Mouse (Mus musculus) thymus, adult 18-20 months (tissue): Measurements from ENCODE around the gene 4931414P19Rik.
A peak's percentile ranks its signal among the peaks of the same experiment; 100 is the strongest.

ENCODE experiments used
- DNase-seq, 2 experiments: peaks; one replicate each; pipeline ENCODE4 v3.0.0; 2022; ENCODE audit warnings: mixed read lengths in 2 of 2

Gene 4931414P19Rik

GRCm38 (mm10) chr14:54579638-54580037 is 26.2 kb downstream of the 4931414P19Rik start:
- DNase-seq = no peak

- no peak for DNase-seq
Observed at GRCm38 (mm10) chr14:54578063-54578462, 27.7 kb downstream of the 4931414P19Rik start.

DNA sequence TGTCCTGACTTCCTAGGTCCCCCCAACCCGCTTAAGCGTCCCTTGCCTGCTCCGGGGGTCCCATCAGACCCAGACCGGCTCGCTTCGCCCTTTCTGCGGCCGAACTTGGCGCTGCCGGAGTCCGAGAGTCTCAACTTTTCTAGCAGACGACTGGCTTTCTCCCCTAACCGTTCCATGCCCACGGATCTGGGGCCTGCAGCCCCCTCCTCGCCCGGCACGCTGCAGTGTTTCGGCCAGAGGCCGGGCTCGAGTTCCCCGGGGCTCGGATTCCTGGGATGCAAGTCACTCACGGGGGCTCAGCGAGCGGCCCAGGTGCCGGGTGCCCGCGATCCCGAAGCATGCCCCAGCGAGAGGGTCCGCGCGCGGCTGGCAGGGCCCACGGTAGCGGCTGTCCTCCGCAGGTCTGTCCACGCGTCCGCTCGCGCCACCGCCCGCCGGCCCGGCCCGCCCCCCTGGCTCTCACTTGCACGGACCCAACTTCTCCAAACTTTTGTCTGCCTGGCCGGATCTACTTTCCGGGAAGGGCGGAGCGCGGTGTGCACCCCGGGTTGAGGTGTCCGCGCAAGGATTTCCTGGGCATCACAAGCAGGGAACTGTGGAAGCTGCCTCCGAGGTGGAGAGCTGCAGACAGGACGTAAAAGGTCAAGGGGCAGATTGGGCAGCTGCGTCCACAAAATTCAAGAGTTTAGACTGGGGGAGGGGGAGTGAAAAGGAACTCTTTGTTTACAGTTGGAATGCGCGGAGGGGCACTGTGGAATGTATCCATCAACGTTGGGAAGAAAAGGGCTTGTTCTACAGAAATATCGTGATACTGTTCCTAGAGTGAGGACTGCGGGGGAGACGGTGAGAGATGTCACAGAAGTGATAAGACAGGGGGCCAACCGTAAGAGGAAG is 28.5 kb downstream of the 4931414P19Rik start, which contains the start of gene Ajuba:
Gene Ajuba, minus strand, starts transcription at position 470 of the 894 bp plus-strand sequence.
- peak; percentile 43 to 44 for DNase-seq

DNA sequence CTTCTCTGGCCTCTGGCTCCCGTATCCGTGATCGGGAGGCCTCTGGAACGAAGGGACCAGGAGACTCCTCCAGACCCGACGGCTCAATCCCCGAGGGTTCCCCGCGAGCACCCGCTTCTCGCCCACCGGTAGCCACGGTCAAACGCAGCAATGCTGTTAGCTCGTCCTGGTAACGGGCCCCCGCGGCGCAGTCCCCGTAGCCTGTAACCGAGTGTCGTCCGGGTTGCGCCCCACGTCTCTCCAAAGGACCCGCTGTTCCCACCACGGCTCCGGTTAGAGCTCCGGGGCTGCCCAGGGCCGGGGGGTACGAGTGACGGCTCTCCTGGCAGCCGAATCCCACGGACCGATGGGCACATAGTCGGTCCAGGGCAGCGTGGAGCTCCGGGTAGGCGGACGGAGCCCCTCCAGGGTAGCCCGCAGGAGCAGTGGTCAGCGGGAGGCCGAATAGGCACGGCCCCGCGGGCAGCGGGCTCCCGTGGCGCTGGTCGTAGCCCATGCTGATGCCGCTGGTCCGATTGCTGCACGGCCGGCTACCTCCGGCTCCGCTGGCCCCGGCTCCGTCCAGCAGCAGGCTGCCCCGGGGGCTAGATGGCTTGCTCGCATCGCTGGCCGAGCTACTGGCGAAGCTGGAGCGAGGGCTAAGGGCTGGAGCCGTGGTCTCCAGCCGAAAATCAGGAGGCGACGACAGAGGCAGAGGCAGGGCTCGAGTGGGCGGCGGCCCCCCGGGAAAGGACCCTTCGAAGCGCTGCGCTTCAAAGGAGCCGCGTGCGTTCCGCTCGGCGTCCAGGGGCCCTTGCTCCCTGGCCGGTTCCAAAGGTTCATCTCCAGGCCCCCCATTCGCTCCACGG is 29.3 kb downstream of the 4931414P19Rik start:
- no peak for DNase-seq

DNA sequence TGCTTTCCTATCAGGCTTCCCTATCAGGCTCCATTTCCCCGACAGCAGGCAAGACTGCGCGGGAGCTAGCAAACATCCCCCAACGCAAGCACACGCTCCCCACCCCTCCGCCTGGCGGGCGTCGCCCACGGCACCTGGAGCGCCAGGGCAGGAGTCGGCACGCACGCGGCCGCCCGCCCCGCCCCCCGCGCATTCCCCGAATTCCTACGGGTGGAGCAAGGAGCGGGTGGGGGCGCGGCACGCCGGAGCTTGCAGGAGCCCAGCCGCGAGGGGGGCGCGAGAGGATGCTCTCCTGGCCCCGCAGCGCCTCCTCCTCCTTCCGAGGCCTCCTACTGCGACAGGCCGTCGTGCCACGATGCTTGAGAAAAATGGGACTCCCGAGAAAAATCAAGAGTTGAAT is 30.2 kb downstream of the 4931414P19Rik start:
- no peak for DNase-seq

GRCm38 (mm10) chr14:54575031-54575430 is 30.8 kb downstream of the 4931414P19Rik start:
- DNase-seq = no peak

GRCm38 (mm10) chr14:54574253-54574652 is 31.5 kb downstream of the 4931414P19Rik start:
- DNase-seq = no peak

GRCm38 (mm10) chr14:54572790-54573736 is 32.7 kb downstream of the 4931414P19Rik start:
- no peak for DNase-seq

DNA sequence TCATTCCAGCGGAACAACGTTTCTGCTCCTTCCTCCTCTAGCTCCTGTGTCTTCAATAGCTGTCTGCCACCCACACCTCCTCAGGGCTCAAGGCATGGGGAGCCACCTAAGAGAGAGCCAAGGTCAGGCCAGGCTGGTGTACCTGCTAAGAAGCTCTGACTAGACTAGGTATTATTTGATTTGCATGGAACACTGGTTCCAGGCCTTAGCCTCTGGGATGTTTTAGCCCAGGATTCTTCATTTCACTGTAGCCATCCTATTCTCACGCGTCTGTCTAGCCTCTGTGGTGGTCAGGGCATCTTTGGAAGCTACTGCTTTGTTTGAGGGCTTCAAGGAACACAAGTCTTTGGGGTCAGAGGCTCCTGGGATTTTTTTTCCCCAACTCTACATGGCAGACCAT is 33.7 kb downstream of the 4931414P19Rik start:
- no peak for DNase-seq

DNA sequence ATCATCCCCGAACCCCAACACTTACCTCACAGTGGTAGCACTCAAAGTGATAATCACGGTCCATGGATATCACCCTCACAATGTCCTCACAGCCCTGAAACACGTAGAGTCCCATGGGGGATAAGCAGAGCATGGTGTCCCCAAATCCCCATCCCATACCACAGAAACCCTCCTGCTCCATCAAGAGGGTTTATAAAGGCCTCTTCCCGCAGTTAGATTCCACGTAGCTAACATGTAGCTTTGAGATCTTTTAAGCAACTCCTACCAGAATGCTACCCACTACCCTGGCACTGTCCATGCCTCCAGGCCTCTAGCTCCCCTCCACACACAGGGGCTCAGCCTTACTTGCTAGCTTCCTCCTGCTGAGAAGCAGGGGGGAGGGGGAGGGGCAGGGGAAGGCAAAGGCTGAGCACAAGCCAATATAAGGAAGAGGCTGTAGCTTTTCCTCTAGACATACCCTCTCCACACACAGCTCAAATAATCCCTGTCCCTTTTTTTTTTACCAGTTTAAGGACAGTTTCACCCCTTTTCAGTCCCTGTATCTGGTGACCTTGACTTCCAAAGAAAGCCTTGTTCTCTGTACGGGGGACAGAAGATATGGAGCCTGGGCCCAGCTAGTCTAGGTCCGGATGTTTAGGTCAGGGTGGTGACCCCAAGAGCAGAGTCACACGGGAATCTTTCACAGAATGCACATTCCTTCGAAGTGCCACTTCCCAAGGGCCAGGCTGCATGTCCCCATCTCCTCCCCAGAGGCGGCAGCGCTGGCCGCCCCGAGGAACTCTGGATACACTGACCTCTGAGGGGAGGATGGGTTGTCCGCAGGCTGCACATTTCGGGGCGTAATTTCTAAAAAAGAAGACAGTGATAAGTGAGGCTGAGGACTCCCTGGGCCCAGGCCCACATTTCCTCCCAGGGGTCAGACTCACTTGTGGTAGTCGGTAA is 36.1 kb downstream of the 4931414P19Rik start:
- DNase-seq = no peak

- peak in 1 of 2 experiments; percentile 42 for DNase-seq
Observed at GRCm38 (mm10) chr14:54568694-54569414, 36.9 kb downstream of the 4931414P19Rik start.

- no peak for DNase-seq
Observed at GRCm38 (mm10) chr14:54560527-54561242, 45.1 kb downstream of the 4931414P19Rik start.

DNA sequence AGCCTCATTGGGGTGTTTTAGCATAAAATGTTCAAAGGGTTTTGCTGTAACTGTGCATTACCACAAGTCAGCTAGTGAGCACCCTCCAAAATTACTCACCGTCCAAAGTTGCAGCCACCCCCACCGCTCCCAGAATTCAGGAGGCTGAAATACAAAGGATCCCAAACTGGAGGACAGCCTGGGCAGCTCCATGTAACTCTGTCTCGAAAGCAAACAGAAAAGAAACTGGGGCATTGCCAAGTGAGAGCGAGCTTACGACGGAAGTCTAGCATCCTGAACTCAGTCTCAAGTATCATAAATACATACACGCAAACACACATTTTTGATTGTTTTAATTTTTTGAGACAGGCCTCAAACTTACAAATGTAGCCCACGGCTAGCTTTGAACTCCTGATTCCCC is 48.5 kb downstream of the 4931414P19Rik start:
- no peak for DNase-seq

GRCm38 (mm10) chr14:54553975-54554769 is 51.6 kb downstream of the 4931414P19Rik start, which contains the start of gene Haus4:
TSS of gene Haus4 (minus strand) at chr14:54554616.
- peak; percentile 70 to 73 for DNase-seq

GRCm38 (mm10) chr14:54553454-54553974 is 52.3 kb downstream of the 4931414P19Rik start:
- no peak for DNase-seq

DNA sequence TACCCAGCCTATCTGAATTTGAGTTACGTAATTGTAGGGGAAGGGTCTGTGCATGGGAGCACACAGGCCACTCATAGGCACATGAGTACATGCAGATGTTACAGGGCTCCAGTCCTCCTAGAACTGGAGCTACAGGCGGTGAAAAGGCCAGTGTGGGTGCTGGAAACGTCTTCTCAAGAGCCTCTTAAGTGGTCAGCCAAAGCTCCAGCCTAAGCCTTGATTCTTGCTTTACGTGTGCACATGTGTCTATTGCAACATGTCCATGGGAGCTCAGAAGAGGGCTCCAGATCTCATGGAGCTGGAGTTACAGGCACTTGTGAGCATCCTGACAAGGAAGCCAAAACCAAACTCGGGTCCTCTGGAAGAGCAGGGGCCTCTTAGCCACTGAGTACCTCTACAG is 61.1 kb downstream of the 4931414P19Rik start:
- DNase-seq = no peak

GRCm38 (mm10) chr14:54540771-54541170 is 65.0 kb downstream of the 4931414P19Rik start:
- DNase-seq = no peak

GRCm38 (mm10) chr14:54538580-54538979 is 67.2 kb downstream of the 4931414P19Rik start:
- no peak for DNase-seq
